Mouse (Mus musculus): ENCODE measurements around the gene Tmem88. TPM values are rescaled to one million over a fixed set of nuclear protein-coding genes. Genes with fewer than 3 reads are reported as not detected.

The Tmem88 gene
- polyA plus RNA-seq, 1 experiment, result 9.3 TPM

DNA sequence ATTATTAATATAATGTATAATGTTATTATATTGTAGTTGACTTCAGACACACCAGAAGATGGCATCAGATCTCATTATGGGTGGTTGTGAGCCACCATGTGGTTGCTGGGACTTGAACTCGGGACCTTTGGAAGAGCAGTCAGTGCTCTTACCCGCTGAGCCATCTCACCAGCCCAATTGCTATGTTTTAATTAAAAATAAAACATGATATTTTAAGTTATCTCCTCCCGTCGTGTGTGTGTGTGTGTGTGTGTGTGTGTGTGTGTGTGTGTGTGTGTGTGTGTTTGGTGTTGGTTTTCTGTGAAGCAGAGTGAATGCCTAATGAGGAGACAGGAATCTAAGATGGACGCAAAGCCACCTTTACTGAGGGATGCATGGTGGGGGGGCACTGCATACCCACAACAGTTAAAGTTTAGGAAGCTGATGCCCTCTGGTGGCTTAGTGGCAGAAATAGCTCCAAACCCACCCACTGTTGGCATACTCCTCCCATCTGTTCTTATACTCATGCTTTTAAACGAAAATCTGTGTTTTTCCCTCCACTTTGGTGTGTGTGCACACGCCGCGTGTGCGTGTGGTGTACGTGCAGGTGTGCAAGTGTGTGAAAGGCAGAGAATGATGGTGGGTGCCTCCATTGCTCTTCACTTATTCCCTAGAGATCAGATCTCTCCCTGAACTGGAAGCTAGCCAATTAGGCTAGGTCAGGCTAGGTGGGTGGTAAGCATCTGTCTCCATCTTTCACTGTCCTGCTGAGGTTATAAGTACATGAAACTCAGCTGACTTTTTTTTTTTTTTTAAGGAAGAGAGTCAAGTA lies 34.0 kb upstream of the Tmem88 start:
- no peaks in the 10 kb centered on the region for H3K36me3 ChIP-seq (ENCODE audit: control insufficient read depth, insufficient read depth, low read length)
- H3K27me3 ChIP-seq (ENCODE audit: control insufficient read depth, insufficient read depth, low read length), result no peaks in the 10 kb centered on the region
- TF ChIP-seq CTCF (IDR thresholded peaks at IDR 0.05; ENCODE audit: borderline replicate concordance, control insufficient read depth, extremely low read depth, insufficient read depth, low read length, poor library complexity) (no peak), POLR2A (IDR thresholded peaks at IDR 0.05; ENCODE audit: control insufficient read depth, extremely low read depth, insufficient read depth, low read length, poor library complexity) (no peak)
- DNase-seq, result peak; percentile 81
- 27% methylated on average over 11 of the region's 11 CpGs for WGBS
- 0 out of 2 replicates have a peak, but pooled peaks cover 2% of the 10 kb centered on the region for H3K4me1 ChIP-seq (replicated peaks; ENCODE audit: control insufficient read depth, insufficient read depth, low read length)
- H3K27ac ChIP-seq (ENCODE audit: control insufficient read depth, insufficient read depth, low read length), result no peak overlapping the region
- H3K4me3 ChIP-seq (ENCODE audit: control insufficient read depth, insufficient read depth, low read length), result no peak overlapping the region

DNA sequence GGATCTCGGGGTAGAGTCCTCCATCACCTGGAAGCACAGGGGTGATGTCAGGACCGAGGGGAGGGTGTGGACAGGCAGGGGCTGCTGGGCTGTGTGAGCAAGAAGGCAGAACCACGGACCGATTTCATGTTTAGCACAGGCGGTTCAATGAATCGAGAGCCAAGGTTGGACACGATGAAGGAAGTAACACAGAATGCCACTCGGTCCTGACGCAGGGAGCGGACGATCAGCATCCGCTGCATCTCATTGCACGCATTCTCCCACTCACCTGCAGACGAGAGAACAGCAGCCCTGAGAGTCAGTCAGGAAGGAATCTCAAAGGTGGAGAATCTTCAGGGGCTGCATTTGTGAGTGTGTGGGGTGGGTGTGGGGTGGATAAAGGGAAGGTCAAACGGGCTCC lies 32.6 kb upstream of the Tmem88 start:
- Histone ChIP-seq H3K36me3 (ENCODE audit: control insufficient read depth, insufficient read depth, low read length) (no peaks in the 10 kb centered on the region), H3K27me3 (ENCODE audit: control insufficient read depth, insufficient read depth, low read length) (no peaks in the 10 kb centered on the region), H3K4me1 (replicated peaks; ENCODE audit: control insufficient read depth, insufficient read depth, low read length) (0 out of 2 replicates have a peak, but pooled peaks cover 2% of the 10 kb centered on the region), H3K4me3 (ENCODE audit: control insufficient read depth, insufficient read depth, low read length) (no peak overlapping the region), H3K27ac (ENCODE audit: control insufficient read depth, insufficient read depth, low read length) (no peak overlapping the region)
- WGBS, result 97% methylated on average over 15 of the region's 15 CpGs
- DNase-seq, result no peak
- TF ChIP-seq POLR2A (IDR thresholded peaks at IDR 0.05; ENCODE audit: control insufficient read depth, extremely low read depth, insufficient read depth, low read length, poor library complexity), result no peak
- no peak for TF ChIP-seq CTCF (IDR thresholded peaks at IDR 0.05; ENCODE audit: borderline replicate concordance, control insufficient read depth, extremely low read depth, insufficient read depth, low read length, poor library complexity)

DNA sequence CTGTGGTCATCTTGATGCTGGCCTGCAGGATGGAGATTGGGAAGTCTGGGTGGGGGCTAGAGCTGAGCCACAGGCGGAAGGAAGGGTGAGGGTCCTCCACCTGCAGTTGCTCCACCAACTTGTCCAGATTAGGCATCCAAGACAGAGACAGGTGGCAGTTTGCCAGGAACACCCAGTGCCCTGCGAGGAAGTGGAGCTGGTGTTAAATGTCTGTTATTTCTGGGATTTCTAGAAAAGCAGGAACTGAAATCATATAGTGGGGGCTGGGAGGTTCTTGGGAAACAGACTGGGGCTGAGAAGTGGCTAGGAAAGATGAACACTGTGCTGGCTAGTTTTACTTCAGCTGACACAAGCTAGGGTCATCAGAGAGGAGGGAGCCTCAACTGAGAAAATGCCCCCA lies 31.3 kb upstream of the Tmem88 start:
- Histone ChIP-seq H3K36me3 (ENCODE audit: control insufficient read depth, insufficient read depth, low read length) (no peaks in the 10 kb centered on the region), H3K4me3 (ENCODE audit: control insufficient read depth, insufficient read depth, low read length) (no peak overlapping the region), H3K4me1 (replicated peaks; ENCODE audit: control insufficient read depth, insufficient read depth, low read length) (0 out of 2 replicates have a peak, but pooled peaks cover 2% of the 10 kb centered on the region), H3K27ac (ENCODE audit: control insufficient read depth, insufficient read depth, low read length) (no peak overlapping the region), H3K27me3 (ENCODE audit: control insufficient read depth, insufficient read depth, low read length) (no peaks in the 10 kb centered on the region)
- DNase-seq, result no peak
- TF ChIP-seq CTCF (IDR thresholded peaks at IDR 0.05; ENCODE audit: borderline replicate concordance, control insufficient read depth, extremely low read depth, insufficient read depth, low read length, poor library complexity), result no peak
- no peak for TF ChIP-seq POLR2A (IDR thresholded peaks at IDR 0.05; ENCODE audit: control insufficient read depth, extremely low read depth, insufficient read depth, low read length, poor library complexity)
- 65% methylated on average over 2 of the region's 2 CpGs for WGBS

DNA sequence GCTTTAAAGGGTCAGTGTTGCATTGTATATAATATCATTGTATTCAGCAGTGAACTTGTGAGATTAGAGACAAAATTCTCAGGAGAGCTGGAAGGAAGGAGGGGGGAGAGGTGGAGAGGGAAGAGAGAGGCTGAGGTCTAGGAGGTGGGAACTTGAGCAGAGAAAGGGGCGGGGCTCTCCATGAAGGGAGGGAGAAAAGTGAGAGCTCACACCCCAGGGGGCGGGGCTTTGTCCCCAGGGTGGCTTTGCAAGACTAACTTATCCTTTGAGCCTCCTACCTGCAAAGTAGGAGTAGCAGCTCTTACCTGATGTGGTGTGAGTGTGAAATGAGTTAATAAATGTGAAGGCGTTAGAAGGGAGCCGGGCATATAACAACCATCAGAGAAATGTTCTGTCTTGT lies 30.7 kb upstream of the Tmem88 start:
- no peak overlapping the region for H3K27ac ChIP-seq (ENCODE audit: control insufficient read depth, insufficient read depth, low read length)
- H3K4me1 ChIP-seq (replicated peaks; ENCODE audit: control insufficient read depth, insufficient read depth, low read length), result 0 out of 2 replicates have a peak, but pooled peaks cover 2% of the 10 kb centered on the region
- 55% methylated on average over 4 of the region's 4 CpGs for WGBS
- H3K27me3 ChIP-seq (ENCODE audit: control insufficient read depth, insufficient read depth, low read length), result no peaks in the 10 kb centered on the region
- no peak for TF ChIP-seq CTCF (IDR thresholded peaks at IDR 0.05; ENCODE audit: borderline replicate concordance, control insufficient read depth, extremely low read depth, insufficient read depth, low read length, poor library complexity)
- TF ChIP-seq POLR2A (IDR thresholded peaks at IDR 0.05; ENCODE audit: control insufficient read depth, extremely low read depth, insufficient read depth, low read length, poor library complexity), result no peak
- no peaks in the 10 kb centered on the region for H3K36me3 ChIP-seq (ENCODE audit: control insufficient read depth, insufficient read depth, low read length)
- DNase-seq, result no peak
- no peak overlapping the region for H3K4me3 ChIP-seq (ENCODE audit: control insufficient read depth, insufficient read depth, low read length)

- 86% methylated on average over 2 of the region's 2 CpGs for WGBS
- DNase-seq, result no peak
- Histone ChIP-seq H3K36me3 (ENCODE audit: control insufficient read depth, insufficient read depth, low read length) (no peaks in the 10 kb centered on the region), H3K4me1 (replicated peaks; ENCODE audit: control insufficient read depth, insufficient read depth, low read length) (no peaks in the 10 kb centered on the region), H3K4me3 (ENCODE audit: control insufficient read depth, insufficient read depth, low read length) (no peak overlapping the region), H3K27me3 (ENCODE audit: control insufficient read depth, insufficient read depth, low read length) (no peaks in the 10 kb centered on the region), H3K27ac (ENCODE audit: control insufficient read depth, insufficient read depth, low read length) (no peak overlapping the region)
- TF ChIP-seq POLR2A (IDR thresholded peaks at IDR 0.05; ENCODE audit: control insufficient read depth, extremely low read depth, insufficient read depth, low read length, poor library complexity), result no peak
- TF ChIP-seq CTCF (IDR thresholded peaks at IDR 0.05; ENCODE audit: borderline replicate concordance, control insufficient read depth, extremely low read depth, insufficient read depth, low read length, poor library complexity), result no peak
These were observed 28.2 kb upstream of the Tmem88 start for GRCm38 (mm10) chr11:69426246-69426645.

GRCm38 (mm10) chr11:69423885-69424284 lies 25.9 kb upstream of the Tmem88 start:
- H3K4me3 ChIP-seq (ENCODE audit: control insufficient read depth, insufficient read depth, low read length), result no peak overlapping the region
- no peaks in the 10 kb centered on the region for H3K27me3 ChIP-seq (ENCODE audit: control insufficient read depth, insufficient read depth, low read length)
- no peak overlapping the region for H3K27ac ChIP-seq (ENCODE audit: control insufficient read depth, insufficient read depth, low read length)
- WGBS, result 73% methylated on average over 6 of the region's 6 CpGs
- H3K4me1 ChIP-seq (replicated peaks; ENCODE audit: control insufficient read depth, insufficient read depth, low read length), result peaks cover 18% of the 10 kb centered on the region
- TF ChIP-seq POLR2A (IDR thresholded peaks at IDR 0.05; ENCODE audit: control insufficient read depth, extremely low read depth, insufficient read depth, low read length, poor library complexity), result no peak
- no peak for TF ChIP-seq CTCF (IDR thresholded peaks at IDR 0.05; ENCODE audit: borderline replicate concordance, control insufficient read depth, extremely low read depth, insufficient read depth, low read length, poor library complexity)
- H3K36me3 ChIP-seq (ENCODE audit: control insufficient read depth, insufficient read depth, low read length), result no peaks in the 10 kb centered on the region
- DNase-seq, result no peak

Data from thymus, adult 2 months (tissue).